Comparison of ENCODE assay signal across 29 mouse cellular contexts in the genomic region with DNA sequence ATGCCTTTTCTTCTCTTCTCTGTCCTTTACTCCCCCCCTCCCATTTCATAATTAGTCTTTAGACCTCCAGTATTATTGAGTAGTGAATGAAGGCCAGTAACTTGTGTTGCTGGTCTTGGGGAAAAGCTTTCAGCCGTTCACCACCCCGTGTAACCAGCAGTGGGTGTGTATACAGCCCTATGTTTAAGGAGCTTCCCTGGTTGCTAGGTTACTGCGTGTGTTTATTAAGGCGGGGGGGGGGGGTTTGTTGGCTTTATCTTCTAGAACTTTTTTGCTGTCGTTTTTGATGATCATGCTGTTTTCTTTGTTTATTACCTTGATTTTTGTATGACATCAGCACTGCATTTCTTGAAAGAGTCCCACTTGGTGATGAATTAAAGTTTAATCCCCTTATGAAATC.
DNase-seq lines count a peak whose midpoint lies in the region; ATAC-seq lines count a peak whose summit lies in the region.
"Had no signal": no experiment of that assay in that cellular context is flagged by ENCODE, and none has a peak within 500 bp of the region (broad histone marks: within the 10 kb centered on the region; RNA-seq: fewer than 3 reads in every experiment).

No protein-coding gene starts in this region.

- 19% methylated on average over 5 of the region's 5 CpGs for WGBS in heart, embryonic 10.5 days
- 15% methylated on average over 5 of the region's 5 CpGs for WGBS in heart, embryonic 11.5 days (ENCODE audit: insufficient replicate concordance)
- WGBS in liver, embryonic 11.5 days, result 33% methylated on average over 5 of the region's 5 CpGs

- no peak overlapping the region for H3K27ac ChIP-seq in heart, embryonic 10.5 days
- no peak overlapping the region for H3K27ac ChIP-seq in heart, embryonic 11.5 days (ENCODE audit: low read depth, low read length)
- no peak overlapping the region for H3K27ac ChIP-seq in liver, embryonic 11.5 days (ENCODE audit: low read depth, low read length)
- H3K27ac ChIP-seq: embryonic facial prominence, embryonic 12.5 days; embryonic facial prominence, embryonic 15.5 days; forebrain, embryonic 12.5 days; forebrain, embryonic 15.5 days; heart, embryonic 13.5 days; hindbrain, embryonic 12.5 days; hindbrain, embryonic 15.5 days had no signal

- H3K4me2 ChIP-seq in heart, embryonic 11.5 days, result no peak overlapping the region
- H3K4me2 ChIP-seq in liver, embryonic 11.5 days, result no peak overlapping the region
- H3K4me2 ChIP-seq: embryonic facial prominence, embryonic 12.5 days; embryonic facial prominence, embryonic 15.5 days; forebrain, embryonic 12.5 days; forebrain, embryonic 15.5 days; heart, embryonic 13.5 days; hindbrain, embryonic 12.5 days; hindbrain, embryonic 15.5 days had no signal

- no peak for ATAC-seq in heart, embryonic 11.5 days (replicated peaks; ENCODE audit: insufficient number of reproducible peaks, low FRiP score, low TSS enrichment)
- peak; percentile 58 for ATAC-seq in inflammation-experienced regulatory T-cells, adult 6 months
- ATAC-seq in liver, embryonic 11.5 days (replicated peaks; ENCODE audit: low FRiP score), result no peak
- no peak for ATAC-seq in erythroblast, adult 5-6 weeks (replicated peaks; ENCODE audit: low FRiP score, poor library complexity, severe bottlenecking)
- ATAC-seq: forebrain, embryonic 15.5 days; Patski had no signal

- H3K4me3 ChIP-seq in heart, embryonic 10.5 days, result no peak overlapping the region
- H3K4me3 ChIP-seq in heart, embryonic 11.5 days (ENCODE audit: low read depth, low read length), result no peak overlapping the region
- no peak overlapping the region for H3K4me3 ChIP-seq in liver, embryonic 11.5 days (ENCODE audit: low read depth, low read length)
- H3K4me3 ChIP-seq: embryonic facial prominence, embryonic 12.5 days; embryonic facial prominence, embryonic 15.5 days; erythroblast, embryonic 14.5 days; forebrain, embryonic 12.5 days; forebrain, embryonic 15.5 days; heart, embryonic 13.5 days; hindbrain, embryonic 12.5 days; hindbrain, embryonic 15.5 days had no signal

- H3K4me1 ChIP-seq in heart, embryonic 10.5 days, result peaks cover 9% of the 10 kb centered on the region
- H3K4me1 ChIP-seq in heart, embryonic 11.5 days (ENCODE audit: control insufficient read depth, insufficient read depth, low read length), result peaks cover 16% of the 10 kb centered on the region; the same call in 1 of the 2 replicates
- no peaks in the 10 kb centered on the region; the same call in 1 of the 2 replicates for H3K4me1 ChIP-seq in liver, embryonic 11.5 days (replicated peaks; ENCODE audit: control insufficient read depth, insufficient read depth, low read length)
- H3K4me1 ChIP-seq: hindbrain, embryonic 15.5 days had no signal

- peak; percentile 36 for DNase-seq in heart, embryonic 10.5 days (ENCODE audit: low spot score)
- peak; percentile 72 for DNase-seq in CD4-positive, CD25-positive, alpha-beta regulatory T cell, adult 2 months (ENCODE audit: low read depth, low spot score)
- DNase-seq in ES-CJ7 (ENCODE audit: low read depth, low spot score), result peak; percentile 29
- no peak for DNase-seq in liver, embryonic 11.5 days (ENCODE audit: low spot score)
- no peak for DNase-seq in left cerebral cortex, postnatal 14 days (ENCODE audit: low spot score in 2 of 2)
- DNase-seq: adrenal gland, postnatal 10 days; adrenal gland, postnatal 36 days; cerebellum, adult 18-20 months; cerebellum, adult 9-10 months; cerebellum, postnatal 14 days; embryo, embryonic 11 days; gastrocnemius, postnatal 14 days; heart, postnatal 14 days; heart, postnatal 4 days; kidney, adult 11 months; kidney, adult 8-10 months had no signal

- no peaks in the 10 kb centered on the region for H3K27me3 ChIP-seq in heart, embryonic 10.5 days (ENCODE audit: insufficient read depth, poor library complexity, severe bottlenecking)
- H3K27me3 ChIP-seq in heart, embryonic 11.5 days (ENCODE audit: control insufficient read depth, insufficient read depth, low read length), result no peaks in the 10 kb centered on the region
- H3K27me3 ChIP-seq in liver, embryonic 11.5 days (replicated peaks; ENCODE audit: control insufficient read depth, insufficient read depth, low read length), result no peaks in the 10 kb centered on the region
- H3K27me3 ChIP-seq: embryonic facial prominence, embryonic 12.5 days; embryonic facial prominence, embryonic 15.5 days; forebrain, embryonic 12.5 days; forebrain, embryonic 15.5 days; heart, embryonic 13.5 days; hindbrain, embryonic 12.5 days; hindbrain, embryonic 15.5 days; Patski had no signal

- peaks cover 33% of the 10 kb centered on the region for H3K36me3 ChIP-seq in heart, embryonic 10.5 days
- H3K36me3 ChIP-seq in heart, embryonic 11.5 days (ENCODE audit: control insufficient read depth, insufficient read depth, low read length), result peaks cover 5% of the 10 kb centered on the region
- peaks cover 27% of the 10 kb centered on the region; the same call in 1 of the 2 replicates for H3K36me3 ChIP-seq in liver, embryonic 11.5 days (ENCODE audit: control insufficient read depth, insufficient read depth, low read length)

- intact Hi-C loops in left cerebral cortex, postnatal 14 days (cut with DNase I), result no loop called here

- H3K9ac ChIP-seq in heart, embryonic 11.5 days (ENCODE audit: low read depth, low read length), result no peak overlapping the region
- H3K9ac ChIP-seq in liver, embryonic 11.5 days (ENCODE audit: low read depth, low read length), result no peak overlapping the region
- H3K9ac ChIP-seq: embryonic facial prominence, embryonic 12.5 days; embryonic facial prominence, embryonic 15.5 days; forebrain, embryonic 12.5 days; forebrain, embryonic 15.5 days; heart, embryonic 13.5 days; hindbrain, embryonic 12.5 days; hindbrain, embryonic 15.5 days had no signal

- no peaks in the 10 kb centered on the region for H3K9me3 ChIP-seq in heart, embryonic 10.5 days
- H3K9me3 ChIP-seq in heart, embryonic 11.5 days (replicated peaks; ENCODE audit: control insufficient read depth, low read length), result no peaks in the 10 kb centered on the region
- H3K9me3 ChIP-seq in liver, embryonic 11.5 days (ENCODE audit: control insufficient read depth, low read length), result no peaks in the 10 kb centered on the region
- H3K9me3 ChIP-seq: embryonic facial prominence, embryonic 12.5 days; embryonic facial prominence, embryonic 15.5 days; forebrain, embryonic 12.5 days; forebrain, embryonic 15.5 days; G1E; heart, embryonic 13.5 days; hindbrain, embryonic 12.5 days; hindbrain, embryonic 15.5 days had no signal

Comparison
In these comparisons a context has a peak if more than half of its experiments do, and no peak if none do; other contexts are left out.
1. DNase-seq: peak in heart, embryonic 10.5 days (single experiment), CD4-positive, CD25-positive, alpha-beta regulatory T cell, adult 2 months (single experiment) and ES-CJ7 (single experiment); none in liver, embryonic 11.5 days (single experiment) and left cerebral cortex, postnatal 14 days (0 of 2).